In genomic region chr1:162897838-162898811, GRCm38 (mm10) we compare ENCODE assay signal across 11 mouse cellular contexts. TPM values are rescaled to one million over a fixed set of nuclear protein-coding genes. Genes with fewer than 3 reads are reported as not detected.
DNase-seq lines count a peak whose midpoint lies in the region; ATAC-seq and TF ChIP-seq lines count a peak whose summit lies in the region.
"Had no signal": no experiment of that assay in that cellular context is flagged by ENCODE, and none has a peak within 500 bp of the region (broad histone marks: within the 10 kb centered on the region; RNA-seq: fewer than 3 reads in every experiment).

TSS of gene Fmo2 (minus strand) at chr1:162898726.

- no peaks in the 10 kb centered on the region for H3K27me3 ChIP-seq in heart, embryonic 10.5 days (ENCODE audit: insufficient read depth, poor library complexity, severe bottlenecking)
- no peaks in the 10 kb centered on the region for H3K27me3 ChIP-seq in forebrain, embryonic 12.5 days
- no peaks in the 10 kb centered on the region for H3K27me3 ChIP-seq in forebrain, postnatal 0 days (ENCODE audit: insufficient read depth, low read length)
- H3K27me3 ChIP-seq: neural tube, embryonic 12.5 days had no signal

- H3K4me1 ChIP-seq in heart, embryonic 10.5 days, result no peaks in the 10 kb centered on the region
- H3K4me1 ChIP-seq in forebrain, embryonic 12.5 days, result no peaks in the 10 kb centered on the region
- no peaks in the 10 kb centered on the region for H3K4me1 ChIP-seq in forebrain, postnatal 0 days (ENCODE audit: insufficient read depth)
- H3K4me1 ChIP-seq: hindbrain, embryonic 10.5 days; neural tube, embryonic 12.5 days had no signal

- no peak within 1 kb of the TSS for H3K27ac ChIP-seq in heart, embryonic 10.5 days
- no peak within 1 kb of the TSS for H3K27ac ChIP-seq in forebrain, embryonic 12.5 days
- no peak within 1 kb of the TSS for H3K27ac ChIP-seq in forebrain, postnatal 0 days (ENCODE audit: low read depth, low read length)
- H3K27ac ChIP-seq: hindbrain, embryonic 10.5 days; neural tube, embryonic 12.5 days had no signal

- H3K36me3 ChIP-seq in heart, embryonic 10.5 days, result no peaks in the 10 kb centered on the region
- H3K36me3 ChIP-seq in forebrain, embryonic 12.5 days (replicated peaks), result no peaks in the 10 kb centered on the region
- H3K36me3 ChIP-seq in forebrain, postnatal 0 days (ENCODE audit: insufficient read depth), result no peaks in the 10 kb centered on the region
- H3K36me3 ChIP-seq: hindbrain, embryonic 10.5 days; neural tube, embryonic 12.5 days had no signal

- H3K9ac ChIP-seq in forebrain, embryonic 12.5 days, result no peak within 1 kb of the TSS
- no peak within 1 kb of the TSS for H3K9ac ChIP-seq in forebrain, postnatal 0 days
- H3K9ac ChIP-seq: neural tube, embryonic 12.5 days had no signal

- intact Hi-C loops in heart, postnatal 25 days (cut with DNase I), result loop anchor here (2.0 kb wide), 2 partner anchors 159 to 173 kb away; no protein-coding TSS in a partner anchor

- no peak within 1 kb of the TSS for H3K4me2 ChIP-seq in forebrain, embryonic 12.5 days
- H3K4me2 ChIP-seq in forebrain, postnatal 0 days (ENCODE audit: low read depth), result no peak within 1 kb of the TSS
- H3K4me2 ChIP-seq: neural tube, embryonic 12.5 days had no signal

- no peak for ATAC-seq in forebrain, embryonic 12.5 days (ENCODE audit: low FRiP score)
- no peak for ATAC-seq in forebrain, postnatal 0 days

- no peaks in the 10 kb centered on the region for H3K9me3 ChIP-seq in heart, embryonic 10.5 days
- H3K9me3 ChIP-seq in forebrain, embryonic 12.5 days, result no peaks in the 10 kb centered on the region
- H3K9me3 ChIP-seq in forebrain, postnatal 0 days (ENCODE audit: low read length), result no peaks in the 10 kb centered on the region
- H3K9me3 ChIP-seq: hindbrain, embryonic 10.5 days; neural tube, embryonic 12.5 days had no signal

- H3K4me3 ChIP-seq in heart, embryonic 10.5 days, result no peak within 1 kb of the TSS
- no peak within 1 kb of the TSS for H3K4me3 ChIP-seq in forebrain, embryonic 12.5 days (replicated peaks)
- H3K4me3 ChIP-seq in forebrain, postnatal 0 days (ENCODE audit: low read depth, low read length), result no peak within 1 kb of the TSS
- H3K4me3 ChIP-seq: hindbrain, embryonic 10.5 days; neural tube, embryonic 12.5 days had no signal

- DNase-seq in heart, adult 18-20 months, result peak; percentile 76 to 86
- DNase-seq in heart, embryonic 10.5 days (ENCODE audit: low spot score), result no peak
- peak; percentile 24 for DNase-seq in adrenal gland, postnatal 14 days
- peak; percentile 55 for DNase-seq in heart, postnatal 25 days (ENCODE audit: low spot score)
- peak; percentile 57 for DNase-seq in lung, postnatal 10 days
- DNase-seq in right cerebral cortex, adult 2 months (ENCODE audit: low spot score in 2 of 2), result no peak
- no peak for DNase-seq in forebrain, postnatal 0 days
- DNase-seq: cerebellum, adult 2 months had no signal

- TF ChIP-seq CTCF in forebrain, postnatal 0 days (IDR thresholded peaks at IDR 0.05; ENCODE audit: low read depth), result no peak

- 71% methylated on average over 14 of the region's 14 CpGs for WGBS in heart, embryonic 10.5 days
- WGBS in forebrain, embryonic 12.5 days, result 60% methylated on average over 14 of the region's 14 CpGs
- WGBS in forebrain, postnatal 0 days, result 62% methylated on average over 14 of the region's 14 CpGs

RNA-seq across cellular contexts. Expression of gene Fmo2, which starts in this region (rescaled TPM):
- 10 to 100 TPM; 41.6 to 51.5 TPM for total RNA-seq in heart, adult 18-20 months (2021)
- polyA plus RNA-seq in heart, embryonic 10.5 days (2016; fragmentation: Nextera tagmentation; extraction: Ambion mirVana), result 0.10 TPM in 1 of 2 replicates, not detected in the other
- total RNA-seq in adrenal gland, postnatal 14 days (2021), result 36.1 and 53.8 TPM in 2 replicates
- 10 to 100 TPM; 27.4 to 29.5 TPM for total RNA-seq in heart, postnatal 25 days (2021)
- 0.67 TPM in 1 of 2 replicates, not detected in the other for polyA plus RNA-seq in forebrain, embryonic 12.5 days (2016; fragmentation: Nextera tagmentation; extraction: Ambion mirVana)
- total RNA-seq in forebrain, postnatal 0 days (2014; rRNA removed), result 0.38 and 0.81 TPM in 2 replicates
- 0.30 and 0.50 TPM in 2 replicates for polyA plus RNA-seq in forebrain, postnatal 0 days (2015; fragmentation: Nextera tagmentation; extraction: Ambion mirVana)
- polyA plus RNA-seq: hindbrain, embryonic 10.5 days had no signal

Comparison
In these comparisons a context has a peak if more than half of its experiments do, and no peak if none do; other contexts are left out.
1. RNA of gene Fmo2 (total RNA-seq): 41.6 to 51.5 TPM in heart, adult 18-20 months, 36.1 to 53.8 TPM in adrenal gland, postnatal 14 days and 27.4 to 29.5 TPM in heart, postnatal 25 days; 0.38 to 0.81 TPM in forebrain, postnatal 0 days; every median in the first group is over 10 times any median in the second.
2. DNase-seq: peak in heart, adult 18-20 months (2 of 2), adrenal gland, postnatal 14 days (single experiment), heart, postnatal 25 days (single experiment) and lung, postnatal 10 days (single experiment); none in heart, embryonic 10.5 days (single experiment), right cerebral cortex, adult 2 months (0 of 2) and forebrain, postnatal 0 days (single experiment).